Mouse (Mus musculus): Measurements from ENCODE around the gene Cylc2. TPM values are rescaled to one million over a fixed set of nuclear protein-coding genes. Genes with fewer than 3 reads are reported as not detected.

Cylc2 gene
- not detected in 2 replicates for polyA plus RNA-seq (2014; fragmentation: Nextera tagmentation; extraction: Ambion mirVana)

GRCm38 (mm10) chr4:51216378-51216777 is at the start of gene Cylc2:
TSS of gene Cylc2 (plus strand) at chr4:51216678.
- WGBS: 91% methylated on average over 1 of the region's 1 CpGs
- no peaks in the 10 kb centered on the region for H3K36me3 ChIP-seq (replicated peaks; ENCODE audit: control insufficient read depth, insufficient read depth)
- no peaks in the 10 kb centered on the region for H3K4me1 ChIP-seq (replicated peaks; ENCODE audit: control insufficient read depth, insufficient read depth, low read length)
- H3K27me3 ChIP-seq (ENCODE audit: control insufficient read depth, insufficient read depth, low read length): no peaks in the 10 kb centered on the region
- no peaks in the 10 kb centered on the region for H3K9me3 ChIP-seq (ENCODE audit: control insufficient read depth, low read length)
- ATAC-seq (ENCODE audit: low FRiP score) (no peak), DNase-seq (ENCODE audit: low spot score) (no peak)
- no peak within 1 kb of the TSS for H3K27ac ChIP-seq
- no peak within 1 kb of the TSS for H3K4me2 ChIP-seq (replicated peaks)
- H3K4me3 ChIP-seq (replicated peaks; ENCODE audit: low read length): no peak within 1 kb of the TSS
- no peak within 1 kb of the TSS for H3K9ac ChIP-seq

Measured in hindbrain, embryonic 14.5 days (tissue).